Mouse (Mus musculus): ENCODE measurements around the gene Ccr7. TPM values are rescaled to one million over a fixed set of nuclear protein-coding genes. Genes with fewer than 3 reads are reported as not detected.

Ccr7 gene
- polyA plus RNA-seq, 1 experiment from 2014 or later = 0.19 TPM

DNA sequence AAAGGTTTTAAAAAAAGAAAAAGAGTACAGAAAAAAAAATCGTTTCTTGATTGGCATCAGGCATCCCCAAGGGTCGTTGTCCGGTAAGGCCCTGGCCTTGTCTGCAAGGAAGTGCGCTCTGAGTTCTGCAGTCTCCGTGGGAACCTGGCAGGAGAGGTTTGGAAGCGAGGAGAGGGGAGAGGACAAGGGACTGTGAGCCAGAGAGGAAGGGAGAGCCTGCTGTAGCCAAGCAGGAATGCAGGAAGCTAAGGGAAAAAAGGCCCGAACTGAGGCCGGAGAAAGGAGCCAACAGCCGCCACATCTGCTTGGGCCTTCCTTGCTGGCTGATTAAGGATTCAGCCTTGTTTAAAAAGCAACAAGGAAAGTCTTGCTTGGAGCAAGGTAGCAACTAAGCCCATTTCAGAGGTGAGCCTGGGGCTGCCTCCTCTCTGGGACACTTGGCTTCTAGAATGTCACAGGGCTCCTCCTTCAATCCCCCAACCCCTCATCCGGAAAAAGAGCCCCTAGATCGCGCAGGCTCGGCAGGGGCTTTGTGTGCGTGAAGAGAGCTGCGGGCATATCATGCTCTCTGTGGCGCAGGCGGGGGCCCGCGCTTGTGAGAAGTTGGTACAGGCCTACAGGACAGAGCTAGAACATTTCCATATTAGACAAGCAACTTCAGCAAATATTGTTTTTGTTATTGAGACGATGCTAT lies 34.2 kb downstream of the Ccr7 start:
- Histone ChIP-seq H3K36me3 (no peaks in the 10 kb centered on the region), H3K9ac (0 out of 2 replicates have a peak overlapping the region, but pooled peaks have one; percentile 1), H3K27me3 (replicated peaks) (no peaks in the 10 kb centered on the region), H3K9me3 (no peaks in the 10 kb centered on the region), H3K4me2 (replicated peaks) (no peak overlapping the region), H3K27ac (no peak overlapping the region), H3K4me1 (peaks cover 38% of the 10 kb centered on the region), H3K4me3 (no peak overlapping the region)
- ATAC-seq (ENCODE audit: low FRiP score, low read depth) = no peak
- WGBS = 55% methylated on average over 20 of the region's 20 CpGs

DNA sequence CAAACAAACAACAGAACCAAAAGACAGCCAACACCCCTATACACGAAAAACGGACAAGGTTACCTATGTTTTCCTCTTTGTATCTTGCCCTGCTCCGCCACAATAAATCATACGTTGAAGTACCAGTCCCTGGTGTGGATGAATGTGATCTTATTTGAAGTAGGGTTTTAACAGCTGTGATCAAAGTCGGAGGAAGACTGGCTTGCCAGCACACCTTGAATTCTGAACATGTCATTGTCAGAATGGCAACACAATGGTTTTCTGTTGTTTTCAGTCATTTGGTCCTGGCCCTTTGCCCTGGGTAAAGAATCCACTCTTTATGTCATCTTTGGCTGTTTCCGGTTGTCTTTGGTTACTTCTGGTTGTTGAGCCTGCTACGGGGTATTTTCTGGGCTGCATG lies 35.9 kb downstream of the Ccr7 start:
- WGBS = 82% methylated on average over 7 of the region's 7 CpGs
- Histone ChIP-seq H3K27me3 (replicated peaks) (no peaks in the 10 kb centered on the region), H3K4me3 (no peak overlapping the region), H3K4me1 (peaks cover 22% of the 10 kb centered on the region), H3K4me2 (replicated peaks) (no peak overlapping the region), H3K36me3 (no peaks in the 10 kb centered on the region), H3K27ac (no peak overlapping the region), H3K9ac (no peak overlapping the region), H3K9me3 (no peaks in the 10 kb centered on the region)
- ATAC-seq (ENCODE audit: low FRiP score, low read depth) = no peak

DNA sequence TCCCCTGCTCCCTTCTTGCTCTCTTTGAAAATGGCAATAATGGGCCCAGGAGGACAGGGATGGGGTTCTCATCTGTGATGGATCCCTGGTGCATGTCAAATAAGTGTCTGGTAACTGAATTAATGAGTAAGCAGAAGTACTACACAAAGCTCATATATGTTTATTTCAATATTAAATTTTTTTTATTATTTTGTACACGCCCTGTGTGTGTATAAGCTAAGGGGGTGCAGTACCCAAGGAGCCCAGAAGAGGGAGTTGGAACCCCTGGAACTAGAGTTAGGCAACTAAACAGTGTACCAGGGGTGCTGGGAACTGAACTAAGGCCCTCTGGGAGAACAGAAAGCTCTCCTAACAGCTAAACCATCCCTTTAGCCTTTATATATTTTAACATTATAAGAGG lies 36.5 kb downstream of the Ccr7 start:
- Histone ChIP-seq H3K9ac (no peak overlapping the region), H3K4me1 (peaks cover 22% of the 10 kb centered on the region), H3K4me2 (replicated peaks) (no peak overlapping the region), H3K27me3 (replicated peaks) (no peaks in the 10 kb centered on the region), H3K27ac (no peak overlapping the region), H3K9me3 (no peaks in the 10 kb centered on the region), H3K36me3 (no peaks in the 10 kb centered on the region), H3K4me3 (no peak overlapping the region)
- 97% methylated on average over 1 of the region's 1 CpGs for WGBS
- no peak for ATAC-seq (ENCODE audit: low FRiP score, low read depth)

DNA sequence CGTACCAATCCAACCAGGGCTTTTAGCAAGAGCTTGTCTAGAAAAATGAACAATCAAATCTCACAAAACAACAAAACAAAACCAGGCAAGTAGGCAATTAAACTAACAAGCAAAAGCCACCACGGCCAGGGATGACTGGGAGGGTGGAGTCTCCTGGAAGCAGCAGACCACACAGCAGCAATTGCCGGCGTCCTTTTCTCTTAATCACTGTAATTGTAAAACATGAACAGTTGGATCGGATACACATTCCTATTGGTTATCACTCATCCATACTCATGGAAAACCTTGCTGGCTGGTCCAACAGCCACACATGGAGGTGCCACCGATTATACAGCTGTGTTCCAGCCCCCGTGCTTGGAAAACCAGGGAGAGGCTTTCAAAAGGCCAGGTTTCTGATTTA lies 37.0 kb downstream of the Ccr7 start:
- Histone ChIP-seq H3K36me3 (no peaks in the 10 kb centered on the region), H3K27me3 (replicated peaks) (no peaks in the 10 kb centered on the region), H3K4me3 (no peak overlapping the region), H3K4me2 (replicated peaks) (no peak overlapping the region), H3K4me1 (peaks cover 25% of the 10 kb centered on the region), H3K9ac (no peak overlapping the region), H3K9me3 (no peaks in the 10 kb centered on the region), H3K27ac (no peak overlapping the region)
- 82% methylated on average over 7 of the region's 7 CpGs for WGBS
- ATAC-seq (ENCODE audit: low FRiP score, low read depth) = no peak

DNA sequence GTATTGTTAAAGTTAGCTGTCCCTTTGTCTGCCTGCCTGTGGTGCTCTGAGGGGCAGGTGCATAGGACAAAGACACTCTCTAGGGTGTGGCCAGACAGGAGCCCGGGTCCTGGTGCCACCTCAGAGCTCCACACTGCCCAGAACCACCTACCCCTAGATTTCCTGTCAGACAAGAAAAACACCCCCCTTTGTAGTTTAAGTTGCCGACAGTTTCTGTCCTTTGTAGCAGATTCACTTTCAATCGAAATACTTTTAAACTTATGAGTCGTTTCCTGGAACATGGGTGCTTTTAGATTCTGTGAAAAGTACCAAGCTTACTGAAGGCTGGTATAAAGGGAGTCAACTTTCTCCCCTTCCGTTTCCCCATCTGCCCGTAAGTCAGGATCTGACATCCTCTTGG lies 38.9 kb downstream of the Ccr7 start:
- Histone ChIP-seq H3K36me3 (no peaks in the 10 kb centered on the region), H3K9me3 (no peaks in the 10 kb centered on the region), H3K4me1 (peaks cover 20% of the 10 kb centered on the region), H3K9ac (no peak overlapping the region), H3K27me3 (replicated peaks) (no peaks in the 10 kb centered on the region), H3K4me2 (replicated peaks) (no peak overlapping the region), H3K4me3 (no peak overlapping the region), H3K27ac (no peak overlapping the region)
- no peak for ATAC-seq (ENCODE audit: low FRiP score, low read depth)
- 78% methylated on average over 6 of the region's 6 CpGs for WGBS

DNA sequence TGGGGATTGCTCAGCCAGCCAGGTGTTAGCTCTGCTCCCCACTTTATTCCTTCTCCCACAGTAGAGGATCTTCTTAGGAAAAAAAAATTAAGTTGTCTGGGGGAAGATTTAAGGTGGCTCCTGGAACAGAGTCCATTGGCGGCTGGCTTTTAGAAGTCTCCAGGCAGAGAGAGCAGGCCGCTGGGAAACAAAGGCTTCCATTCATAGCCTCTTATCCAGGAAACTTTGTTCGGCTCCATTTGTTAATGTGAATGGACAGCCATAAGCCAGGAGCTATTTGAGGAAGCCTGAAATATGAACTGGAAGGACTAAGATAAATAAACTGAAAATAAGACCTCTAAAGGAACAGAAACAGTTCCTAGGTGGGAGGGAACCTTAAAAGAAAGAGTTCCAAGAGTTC lies 41.8 kb downstream of the Ccr7 start:
- Histone ChIP-seq H3K9ac (no peak overlapping the region), H3K27me3 (replicated peaks) (no peaks in the 10 kb centered on the region), H3K27ac (peak overlapping the region; percentile 32; the same call in 1 of the 2 replicates), H3K4me2 (replicated peaks) (no peak overlapping the region; the same call in 1 of the 2 replicates), H3K9me3 (no peaks in the 10 kb centered on the region), H3K4me3 (no peak overlapping the region), H3K36me3 (no peaks in the 10 kb centered on the region), H3K4me1 (peaks cover 11% of the 10 kb centered on the region)
- ATAC-seq (ENCODE audit: low FRiP score, low read depth) = 0 out of 2 replicates have a peak, but pooled peaks have one; percentile 29
- 3% methylated on average over 3 of the region's 3 CpGs for WGBS

DNA sequence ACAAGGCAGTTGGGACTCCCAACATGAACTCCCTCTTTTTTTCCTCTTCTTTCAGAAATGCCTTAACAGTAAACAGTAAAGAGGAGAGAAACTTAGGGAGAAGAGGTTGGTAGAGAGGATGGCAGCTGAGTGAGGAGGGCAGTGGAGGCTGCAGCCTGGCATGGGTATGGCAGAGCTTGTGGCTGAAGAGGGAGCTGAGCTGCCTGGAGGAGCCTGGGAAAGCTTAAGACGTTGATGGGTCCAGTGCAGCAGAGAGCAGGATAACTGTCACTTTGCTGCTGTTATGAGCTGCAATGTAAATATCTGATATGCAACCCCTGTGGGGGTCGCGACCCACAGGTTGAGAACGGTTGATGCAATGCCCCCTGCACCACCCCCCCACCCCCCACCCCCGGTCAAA lies 42.2 kb downstream of the Ccr7 start:
- 11% methylated on average over 5 of the region's 5 CpGs for WGBS

DNA sequence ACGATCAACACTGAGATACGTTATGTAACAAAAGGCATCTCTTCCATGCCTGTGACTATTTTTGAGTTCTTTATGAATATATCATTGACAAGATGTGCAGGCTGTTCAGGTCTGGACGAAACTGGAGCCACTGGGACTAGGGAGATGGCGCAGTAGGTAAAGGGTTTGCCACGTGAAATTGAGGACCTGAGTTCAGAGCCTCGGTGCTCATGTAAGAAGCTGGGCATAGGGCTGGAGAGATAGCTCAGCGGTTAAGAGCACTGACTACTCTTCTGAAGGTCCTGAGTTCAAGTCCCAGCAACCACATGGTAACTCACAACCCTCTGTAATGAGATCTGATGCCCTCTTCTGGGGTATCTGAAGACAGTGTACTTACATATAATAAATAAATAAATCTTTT lies 43.2 kb downstream of the Ccr7 start:
- Histone ChIP-seq H3K4me3 (no peak overlapping the region), H3K27ac (no peak overlapping the region), H3K27me3 (replicated peaks) (no peaks in the 10 kb centered on the region), H3K9ac (no peak overlapping the region), H3K9me3 (no peaks in the 10 kb centered on the region), H3K36me3 (no peaks in the 10 kb centered on the region), H3K4me2 (replicated peaks) (no peak overlapping the region), H3K4me1 (peaks cover 17% of the 10 kb centered on the region)
- no peak for ATAC-seq (ENCODE audit: low FRiP score, low read depth)
- 89% methylated on average over 7 of the region's 7 CpGs for WGBS

More for the DNA sequence above, 42.2 kb downstream of the Ccr7 start:
- ATAC-seq (ENCODE audit: low FRiP score, low read depth) = no peak
- H3K9ac ChIP-seq = no peak overlapping the region
- no peaks in the 10 kb centered on the region for H3K36me3 ChIP-seq
- H3K27me3 ChIP-seq (replicated peaks) = no peaks in the 10 kb centered on the region
- peak overlapping the region; percentile 32; the same call in 1 of the 2 replicates for H3K27ac ChIP-seq
- H3K4me1 ChIP-seq = peaks cover 11% of the 10 kb centered on the region
- no peak overlapping the region; the same call in 1 of the 2 replicates for H3K4me2 ChIP-seq (replicated peaks)
- no peak overlapping the region for H3K4me3 ChIP-seq
- no peaks in the 10 kb centered on the region for H3K9me3 ChIP-seq

DNA sequence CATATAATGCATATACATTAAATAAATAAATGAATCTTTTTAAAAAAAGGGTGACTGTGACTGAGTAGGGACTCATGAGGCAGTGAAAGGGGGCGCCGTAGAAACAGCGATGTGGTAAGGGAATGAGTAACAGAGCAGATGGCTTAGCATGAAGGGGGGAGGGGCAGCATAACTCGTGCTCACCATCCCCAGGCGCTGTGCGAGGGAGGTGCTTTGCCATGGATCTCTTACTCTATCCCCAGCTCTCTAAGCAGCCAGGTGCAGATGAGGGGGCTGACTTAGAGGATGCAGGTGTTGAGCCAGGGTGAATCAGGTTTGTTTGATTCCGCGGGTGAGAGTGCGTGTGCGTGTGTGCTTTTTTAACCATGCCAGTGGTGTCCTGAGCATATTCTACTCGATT lies 43.7 kb downstream of the Ccr7 start:
- 61% methylated on average over 11 of the region's 11 CpGs for WGBS
- no peak overlapping the region for H3K4me3 ChIP-seq
- no peak overlapping the region for H3K4me2 ChIP-seq (replicated peaks)
- H3K4me1 ChIP-seq = peaks cover 22% of the 10 kb centered on the region
- H3K27me3 ChIP-seq (replicated peaks) = no peaks in the 10 kb centered on the region
- no peak for ATAC-seq (ENCODE audit: low FRiP score, low read depth)
- no peaks in the 10 kb centered on the region for H3K36me3 ChIP-seq
- H3K9me3 ChIP-seq = no peaks in the 10 kb centered on the region
- no peak overlapping the region for H3K27ac ChIP-seq
- H3K9ac ChIP-seq = no peak overlapping the region

DNA sequence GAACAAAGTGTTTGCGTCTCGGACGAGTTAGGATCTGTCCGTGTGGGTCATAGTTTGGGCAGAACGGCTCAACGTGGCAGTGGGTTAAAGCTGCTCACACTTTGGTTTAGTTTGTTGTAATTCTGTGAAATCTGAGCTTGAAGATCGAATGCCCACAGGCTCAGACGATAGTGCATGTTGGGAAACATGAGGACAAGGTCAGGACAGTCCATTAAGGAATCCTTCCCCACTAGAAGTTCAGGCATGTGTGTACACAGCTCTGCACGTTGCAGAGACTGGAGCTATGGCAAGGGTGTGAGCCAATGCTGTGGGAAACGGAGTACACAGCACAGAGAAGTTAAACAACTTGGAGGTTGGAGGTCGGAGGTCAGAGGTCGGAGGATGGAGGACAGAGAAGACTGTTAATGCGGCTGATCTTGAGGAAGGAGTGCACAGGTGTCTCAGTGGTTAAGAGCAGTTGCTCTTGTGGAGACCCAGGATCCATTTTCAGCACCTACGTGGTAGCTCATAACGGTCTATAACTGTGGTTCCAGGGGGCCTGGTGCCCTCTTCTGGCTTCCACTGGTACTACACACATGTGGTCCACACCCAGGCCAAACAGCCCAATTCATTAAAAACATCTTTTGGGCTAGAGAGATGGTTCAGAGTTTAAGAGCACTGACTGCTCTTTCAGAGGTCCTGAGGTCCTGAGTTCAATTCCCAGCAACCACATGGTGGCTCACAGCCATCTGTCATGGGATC lies 44.3 kb downstream of the Ccr7 start:
- ATAC-seq (ENCODE audit: low FRiP score, low read depth) = no peak
- no peak overlapping the region for H3K27ac ChIP-seq
- 83% methylated on average over 15 of the region's 15 CpGs for WGBS
- H3K27me3 ChIP-seq (replicated peaks) = no peaks in the 10 kb centered on the region
- H3K4me2 ChIP-seq (replicated peaks) = no peak overlapping the region
- no peaks in the 10 kb centered on the region for H3K9me3 ChIP-seq
- no peak overlapping the region for H3K9ac ChIP-seq
- H3K4me1 ChIP-seq = peaks cover 22% of the 10 kb centered on the region
- no peaks in the 10 kb centered on the region for H3K36me3 ChIP-seq
- no peak overlapping the region for H3K4me3 ChIP-seq

DNA sequence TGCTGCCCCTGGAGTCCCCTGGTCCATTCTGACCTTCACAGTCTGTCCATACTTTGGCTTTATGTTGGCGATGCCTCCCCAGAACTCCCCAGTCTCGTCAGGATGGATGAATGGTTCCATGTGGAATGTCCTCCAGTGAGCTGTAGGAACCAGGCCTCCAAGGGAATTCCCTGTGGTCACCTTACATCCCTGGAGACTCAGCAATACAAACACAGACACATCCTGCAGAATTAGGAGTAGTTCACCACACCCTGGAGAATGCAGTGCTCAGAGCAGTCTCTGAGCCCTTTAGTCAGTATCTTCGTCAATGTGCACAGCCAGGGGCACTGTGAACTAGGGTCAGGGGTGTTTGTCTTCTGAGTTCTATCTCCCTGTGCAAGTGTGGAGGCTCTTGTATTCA lies 46.6 kb downstream of the Ccr7 start:
- H3K27ac ChIP-seq = no peak overlapping the region
- H3K4me1 ChIP-seq = peaks cover 22% of the 10 kb centered on the region
- H3K4me3 ChIP-seq = no peak overlapping the region
- WGBS = 52% methylated on average over 3 of the region's 3 CpGs
- H3K4me2 ChIP-seq (replicated peaks) = no peak overlapping the region
- H3K36me3 ChIP-seq = no peaks in the 10 kb centered on the region
- ATAC-seq (ENCODE audit: low FRiP score, low read depth) = no peak
- H3K27me3 ChIP-seq (replicated peaks) = no peaks in the 10 kb centered on the region
- no peak overlapping the region for H3K9ac ChIP-seq
- no peaks in the 10 kb centered on the region for H3K9me3 ChIP-seq

DNA sequence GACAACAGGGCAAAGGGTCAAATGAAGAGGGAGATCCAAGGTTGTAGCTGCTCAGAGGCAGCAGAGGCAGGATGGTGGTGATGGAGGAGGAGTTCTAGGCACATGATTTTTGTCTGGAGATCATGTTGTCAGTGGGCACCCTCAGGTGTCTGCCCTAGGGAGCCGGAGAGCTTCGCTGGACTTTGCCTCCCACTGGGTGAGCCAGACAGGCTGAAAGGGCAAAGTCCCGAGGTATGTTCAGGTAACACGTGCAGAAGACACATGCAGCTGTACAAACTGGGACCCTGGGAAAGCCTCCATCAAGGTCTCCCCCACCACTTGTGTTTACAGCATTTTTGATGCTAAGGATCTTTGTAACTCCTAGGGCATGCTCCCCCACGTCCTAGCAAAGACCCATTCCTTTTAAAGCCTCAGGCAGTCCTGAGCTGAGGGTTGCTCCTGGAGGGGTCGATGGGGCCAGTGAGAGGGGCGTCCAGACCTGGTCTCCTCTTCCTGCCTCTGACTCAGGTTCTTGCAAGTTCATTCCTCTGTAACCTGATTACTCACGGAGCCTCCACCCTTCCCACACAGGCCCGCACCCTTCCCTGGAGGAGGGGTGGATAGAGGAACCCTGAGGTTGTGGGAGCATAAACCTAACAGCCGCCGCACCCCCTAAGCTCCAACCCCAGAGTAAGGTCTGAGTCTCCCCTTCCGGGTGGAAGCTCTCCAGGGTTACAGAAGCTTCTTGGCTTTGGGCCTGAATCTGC lies 48.7 kb downstream of the Ccr7 start:
- Histone ChIP-seq H3K27me3 (replicated peaks) (no peaks in the 10 kb centered on the region), H3K4me1 (peaks cover 14% of the 10 kb centered on the region), H3K9ac (no peak overlapping the region), H3K9me3 (no peaks in the 10 kb centered on the region), H3K4me3 (no peak overlapping the region), H3K27ac (no peak overlapping the region), H3K4me2 (replicated peaks) (no peak overlapping the region), H3K36me3 (no peaks in the 10 kb centered on the region)
- WGBS = 77% methylated on average over 12 of the region's 12 CpGs
- ATAC-seq (ENCODE audit: low FRiP score, low read depth) = no peak
